Mouse (Mus musculus) lung, postnatal 0 days (tissue): ENCODE results near the gene Gm9508.

Experiments used
- CTCF ChIP-seq: IDR thresholded peaks from 2 replicates; pipeline ENCODE4 v1.5.1; 2016; ENCODE audit warnings: antibody characterized with exemption, mild to moderate bottlenecking
- EP300 ChIP-seq: IDR thresholded peaks from 2 replicates; pipeline ENCODE4 v1.6.1; 2016; ENCODE audit warnings: antibody characterized with exemption, mild to moderate bottlenecking, control low read depth

- TF ChIP-seq EP300 (no peak), CTCF (no peak)
Observed at GRCm38 (mm10) chr10:77666342-77666741, 30.7 kb downstream of the Gm9508 start.
